Mouse (Mus musculus): ENCODE measurements around the gene Rps27rt. TPM values are rescaled to one million over a fixed set of nuclear protein-coding genes. Genes with fewer than 3 reads are reported as not detected.
"Not testable (repeated sequence)": the region's sequence is repeated elsewhere in the genome, so short reads cannot be mapped to it uniquely, and the experiment has no call there.

The Rps27rt gene
- 10 to 100 TPM in 1 of 2 experiments, 1 to 10 TPM in 1; 3.9 to 27.5 TPM for total RNA-seq (2021)

DNA sequence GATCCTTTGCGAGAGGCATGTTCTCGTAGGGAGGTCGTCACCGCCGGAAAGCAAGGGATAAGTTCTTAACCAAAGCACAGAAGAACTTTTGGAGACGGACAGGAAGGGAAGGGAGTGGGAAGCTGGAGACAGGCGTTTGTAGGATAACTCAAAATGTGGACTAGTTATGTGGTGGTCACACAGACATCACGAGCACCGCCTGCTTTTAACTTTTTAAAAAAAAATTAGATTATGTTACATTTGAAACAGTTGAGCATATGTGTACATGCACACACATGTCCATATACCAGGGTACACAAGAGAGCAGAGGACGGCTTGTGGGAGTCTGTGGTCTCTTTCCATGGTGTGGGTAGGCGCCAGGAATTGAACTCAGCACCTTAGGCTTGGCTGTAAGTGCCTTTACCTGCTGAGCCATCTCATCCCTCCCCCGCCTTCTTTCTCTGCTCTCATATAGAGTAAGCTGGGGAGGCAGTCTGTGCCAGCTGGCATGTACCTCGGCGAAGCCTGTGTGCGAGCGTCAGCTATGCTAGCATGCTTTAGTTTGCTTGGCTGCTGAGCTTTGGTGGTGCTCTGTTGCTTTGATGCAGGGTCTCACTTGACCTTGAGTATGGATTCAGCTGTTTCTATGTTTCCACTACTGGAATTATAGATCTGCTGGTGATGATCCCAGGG, at the start of gene Rps27rt:
Gene Rps27rt, minus strand, starts transcription at position 51 of the 672 bp plus-strand sequence.
- no peak for DNase-seq

DNA sequence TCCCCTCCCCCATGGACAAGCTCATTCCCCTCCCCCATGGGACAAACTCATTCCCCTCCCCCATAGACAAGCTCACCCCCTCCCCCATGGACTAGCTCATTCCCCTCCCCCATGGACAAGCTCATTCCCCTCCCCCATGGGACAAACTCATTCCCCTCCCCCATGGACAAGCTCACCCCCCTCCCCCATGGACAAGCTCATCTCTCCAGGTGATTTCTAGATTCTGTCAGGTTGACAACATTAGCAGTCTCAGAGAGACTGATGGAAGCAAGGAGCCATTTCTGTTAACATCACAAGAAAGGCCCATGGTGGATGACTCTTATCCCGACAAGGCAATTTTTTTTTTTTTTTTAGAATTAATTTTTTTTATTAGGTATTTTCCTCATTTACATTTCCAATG, 48.5 kb upstream of the Rps27rt start:
- not testable (repeated sequence) for DNase-seq

DNA sequence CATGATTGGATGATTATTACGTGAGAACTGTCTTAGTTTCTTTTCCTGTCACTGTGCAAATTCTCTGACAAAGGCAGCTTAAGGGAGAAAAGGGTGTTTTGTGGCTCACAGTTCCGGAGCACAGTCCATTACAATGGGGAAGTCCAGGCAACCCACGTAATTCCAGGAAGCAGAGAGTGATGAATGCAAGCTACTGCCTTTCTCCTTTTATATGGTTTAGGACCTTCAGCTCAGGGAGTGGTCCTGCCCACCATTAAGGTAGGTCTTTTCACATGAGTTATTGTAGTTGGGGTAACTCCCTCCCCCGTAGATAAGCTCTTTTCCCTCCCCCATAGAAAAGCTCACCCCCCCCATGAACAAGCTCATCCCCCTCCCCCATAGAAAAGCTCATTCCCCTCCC, 48.0 kb upstream of the Rps27rt start:
- DNase-seq, result no peak

DNA sequence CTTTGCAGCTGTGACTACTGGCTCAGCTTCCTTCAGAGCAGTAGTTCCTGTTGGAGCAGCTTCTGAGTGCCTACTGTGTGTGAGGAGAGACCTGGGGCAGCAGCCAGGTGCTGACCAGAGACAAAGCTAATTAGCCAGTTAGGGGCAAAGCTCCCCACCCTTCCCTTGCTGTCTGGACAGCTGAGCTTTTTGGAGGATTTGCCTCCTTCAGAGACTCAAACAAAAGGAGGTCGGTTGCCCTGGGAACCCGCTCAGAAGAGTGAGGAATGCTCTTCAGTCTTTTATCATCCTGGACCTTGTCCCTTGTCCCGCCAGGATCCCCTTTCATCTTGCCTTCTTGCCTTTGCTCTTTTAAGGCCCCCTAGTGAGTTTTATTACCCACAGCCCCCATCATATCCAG, 46.8 kb upstream of the Rps27rt start:
- no peak for DNase-seq

DNA sequence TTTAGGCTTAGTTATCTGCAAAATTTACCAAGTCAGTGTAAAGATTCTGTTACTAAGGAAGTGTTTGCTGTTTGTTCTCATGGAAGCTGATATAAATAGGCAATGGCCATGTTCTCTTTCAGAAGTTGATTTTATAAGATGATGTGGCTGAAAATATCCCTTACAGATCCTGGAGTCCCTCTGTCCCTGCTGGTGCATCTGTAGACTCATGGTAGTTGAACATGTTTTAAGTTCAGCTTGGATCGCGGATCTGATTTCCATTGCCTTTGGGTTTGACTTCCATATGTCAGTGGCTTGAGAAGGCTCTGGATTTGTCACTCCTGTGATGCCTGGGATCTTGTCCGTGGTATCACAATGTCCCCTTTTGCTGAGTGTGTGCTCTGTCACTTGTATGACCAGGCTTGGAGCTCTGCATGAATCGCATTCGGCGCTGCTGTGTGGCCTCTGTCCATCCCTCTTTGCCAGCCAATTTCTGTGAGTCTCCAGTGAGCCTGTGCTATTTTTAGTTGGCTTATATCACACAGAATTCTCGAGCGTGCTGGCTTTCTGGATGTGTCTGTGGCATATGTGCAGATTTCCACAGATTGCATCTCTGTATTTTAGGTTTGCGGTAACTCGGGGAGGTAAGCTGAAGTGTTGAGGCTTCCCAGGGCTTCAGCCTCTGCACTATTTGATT, 41.3 kb upstream of the Rps27rt start:
- peak; percentile 27 to 30 for DNase-seq

DNA sequence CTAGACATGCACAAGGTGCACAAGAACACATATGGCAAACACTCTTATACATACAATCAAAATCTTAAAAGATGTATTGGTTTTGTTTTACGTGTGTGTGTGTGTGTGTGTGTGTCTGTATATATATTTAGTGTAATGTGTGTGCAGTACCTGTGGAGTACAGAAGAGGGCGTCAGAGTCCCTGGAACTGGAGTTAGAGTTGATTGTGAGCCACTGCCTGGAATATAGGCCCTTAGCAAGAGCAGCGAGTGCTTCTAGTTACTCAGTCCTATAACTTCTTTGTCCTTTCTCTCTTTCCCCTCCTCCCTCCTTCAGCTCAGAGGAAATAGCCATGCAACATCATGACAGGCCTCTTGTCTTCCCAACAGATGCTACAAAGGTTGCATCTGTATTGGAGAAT, 40.6 kb upstream of the Rps27rt start:
- DNase-seq, result no peak

DNA sequence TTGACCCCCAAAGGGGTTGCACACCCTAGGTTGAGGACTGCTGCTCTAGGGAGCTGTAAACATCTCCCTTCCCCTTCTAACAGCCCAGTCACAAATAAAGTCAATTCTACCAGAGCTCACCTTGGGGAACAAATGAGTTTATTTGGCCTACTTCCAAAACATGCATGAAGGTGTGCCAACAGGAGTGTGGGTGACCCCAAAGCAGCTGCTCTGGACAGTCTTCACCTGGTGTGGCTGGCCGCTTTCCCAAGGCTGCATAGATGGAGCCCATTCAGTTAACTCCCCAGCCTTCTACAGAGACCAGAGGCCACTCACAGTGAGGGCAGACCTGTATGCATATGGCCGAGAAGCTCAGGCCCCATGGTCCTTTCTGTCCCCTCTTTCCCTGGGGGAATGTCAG, 38.9 kb upstream of the Rps27rt start:
- no peak for DNase-seq

DNA sequence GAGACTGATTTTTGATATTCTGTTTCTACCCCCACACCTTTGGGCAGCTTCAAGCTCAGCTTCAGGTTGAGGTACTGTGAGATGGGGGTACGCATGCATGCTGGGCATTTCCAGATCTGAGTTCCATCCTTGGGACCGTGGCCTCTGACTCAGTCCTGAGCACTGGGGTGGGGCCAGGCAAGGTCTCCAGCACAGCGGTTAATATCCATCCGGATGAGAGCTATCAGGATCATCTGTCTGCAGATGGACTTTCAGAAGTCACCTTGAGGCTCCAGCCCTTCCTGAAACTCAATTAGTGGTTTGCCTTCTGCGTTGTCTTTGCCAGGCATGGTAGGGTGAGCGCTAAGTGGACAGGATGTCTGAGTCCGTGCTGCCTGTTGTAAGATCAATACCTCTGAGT, 37.6 kb upstream of the Rps27rt start:
- DNase-seq, result no peak

DNA sequence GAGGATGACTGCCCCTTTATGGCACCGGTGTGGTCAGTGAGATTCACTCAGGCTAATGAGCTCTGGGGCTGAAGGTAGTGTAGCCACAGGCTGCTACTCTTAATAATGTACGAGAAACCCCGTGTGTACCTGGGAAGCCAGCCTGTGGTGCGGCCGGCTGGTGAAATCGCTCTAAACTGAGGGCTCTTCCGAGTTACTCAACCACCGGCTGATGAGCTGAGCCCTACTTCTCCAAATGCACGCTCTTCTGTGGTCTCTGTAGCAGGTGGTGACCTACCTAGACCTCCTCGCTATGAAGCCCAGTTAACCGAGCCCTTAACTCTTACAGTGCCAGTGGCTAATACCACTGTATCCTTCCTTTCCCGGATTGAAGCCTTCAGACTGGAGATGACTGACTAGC, 29.8 kb upstream of the Rps27rt start:
- no peak for DNase-seq

DNA sequence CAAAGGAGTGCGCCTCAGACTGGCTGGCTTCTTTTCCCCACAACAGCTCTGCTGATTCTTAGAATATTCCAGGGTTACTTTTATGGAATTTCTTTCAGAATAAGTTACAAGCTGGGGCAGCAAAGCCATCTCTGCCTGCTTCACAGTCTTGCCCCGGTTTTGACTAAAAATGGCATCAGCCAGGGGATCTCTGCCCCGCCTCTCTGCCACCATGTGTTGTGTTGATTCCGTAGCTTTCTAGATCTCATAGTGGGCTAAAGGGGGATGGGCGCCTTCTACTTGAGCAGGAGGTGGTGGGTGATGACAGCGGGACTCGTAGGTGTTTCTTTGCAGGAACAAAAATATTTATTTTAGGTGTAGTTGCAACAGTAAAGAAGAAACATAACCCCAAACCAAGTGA, 25.7 kb upstream of the Rps27rt start:
- DNase-seq, result no peak

DNA sequence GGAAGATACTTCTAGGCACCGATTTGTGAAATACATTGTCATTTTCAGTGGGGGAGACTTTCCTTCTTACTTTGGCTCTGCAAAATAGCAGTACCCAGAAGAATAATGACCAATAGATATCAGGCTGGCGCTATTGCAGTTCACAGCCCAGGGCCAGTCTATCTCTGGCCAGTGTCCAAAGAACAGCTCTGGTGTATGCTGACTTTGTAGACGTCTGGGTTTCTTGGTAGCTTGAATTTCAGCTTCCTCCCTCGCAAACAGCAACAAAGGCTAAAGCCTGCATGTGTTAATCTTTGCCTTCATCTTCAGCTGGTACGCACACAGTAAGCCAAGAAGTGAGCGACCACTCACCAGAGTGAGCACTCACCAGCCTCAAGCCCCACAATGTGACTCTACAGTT, 25.2 kb upstream of the Rps27rt start:
- DNase-seq, result no peak

DNA sequence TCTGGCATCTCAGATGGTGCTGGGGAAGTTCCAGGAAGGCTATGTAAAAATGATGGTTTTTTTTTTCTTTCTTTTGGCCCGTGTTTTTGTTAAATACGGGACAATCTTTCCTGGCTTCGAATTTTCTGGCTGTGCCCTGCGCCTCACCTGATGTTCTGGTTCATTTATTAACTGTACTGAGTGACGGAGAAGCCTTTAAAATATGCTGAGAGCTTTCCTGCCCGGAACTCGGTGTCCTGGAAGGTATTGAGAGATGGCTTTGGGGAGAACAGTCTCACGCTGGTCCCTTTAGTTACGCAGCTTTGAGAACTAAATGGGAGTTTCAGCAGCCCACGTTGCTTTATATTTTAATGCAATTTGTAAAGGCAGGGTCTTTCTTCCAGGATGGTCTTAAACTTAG, 22.9 kb upstream of the Rps27rt start:
- DNase-seq, result no peak

DNA sequence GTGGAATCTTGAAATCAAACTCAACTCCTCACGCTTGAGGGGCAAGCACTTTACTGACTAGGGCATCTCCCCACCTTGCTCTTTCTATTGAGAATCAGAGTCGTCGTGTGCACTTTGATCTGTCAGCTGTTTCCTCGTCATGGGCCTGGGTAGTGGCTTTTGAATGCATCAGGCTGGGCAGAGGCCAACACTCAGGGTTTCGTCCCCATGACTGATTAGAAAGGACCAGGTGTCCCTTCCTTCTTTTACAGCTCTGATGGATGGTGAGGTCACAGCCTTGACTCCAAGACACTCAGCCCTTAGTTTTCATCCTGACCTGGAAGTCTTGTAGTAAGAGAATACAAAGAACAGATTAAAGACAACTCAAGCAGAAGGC, 17.2 kb upstream of the Rps27rt start:
- DNase-seq, result no peak

DNA sequence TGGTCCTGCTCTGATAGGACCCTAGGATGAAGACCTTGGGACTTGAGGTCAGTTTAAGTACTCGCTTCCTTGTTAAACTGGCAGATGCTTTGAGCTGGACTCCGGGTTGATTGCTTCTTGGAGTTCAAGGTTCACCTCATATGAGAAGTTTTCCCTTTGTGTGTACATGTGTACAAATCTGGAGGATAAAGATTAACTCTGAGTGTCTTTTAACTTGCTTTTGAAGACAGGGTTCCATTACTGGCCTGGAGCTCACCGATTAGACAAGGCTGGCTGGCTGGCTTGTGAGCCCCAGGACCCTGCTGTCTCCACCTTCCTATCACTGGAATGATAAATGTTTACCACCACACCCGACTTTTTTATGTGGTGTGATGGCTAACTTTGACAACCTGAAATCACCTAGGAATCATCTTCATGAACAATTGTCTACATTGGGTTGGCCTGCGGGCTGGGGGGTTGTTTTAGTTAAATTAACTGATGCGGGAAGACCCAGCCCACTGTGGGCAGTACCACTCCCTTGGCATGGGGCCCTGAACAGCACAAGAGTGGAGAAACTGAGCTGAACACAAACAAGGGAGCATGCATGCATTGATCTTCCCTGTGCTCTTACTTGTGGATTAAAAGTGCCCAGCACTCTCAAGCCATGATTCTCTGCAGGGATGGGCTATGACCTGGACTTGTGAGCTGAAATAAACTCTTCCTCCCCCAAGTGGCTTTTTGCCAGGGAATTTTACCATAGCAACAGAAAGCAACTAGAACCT, 16.7 kb upstream of the Rps27rt start:
- DNase-seq, result no peak

DNA sequence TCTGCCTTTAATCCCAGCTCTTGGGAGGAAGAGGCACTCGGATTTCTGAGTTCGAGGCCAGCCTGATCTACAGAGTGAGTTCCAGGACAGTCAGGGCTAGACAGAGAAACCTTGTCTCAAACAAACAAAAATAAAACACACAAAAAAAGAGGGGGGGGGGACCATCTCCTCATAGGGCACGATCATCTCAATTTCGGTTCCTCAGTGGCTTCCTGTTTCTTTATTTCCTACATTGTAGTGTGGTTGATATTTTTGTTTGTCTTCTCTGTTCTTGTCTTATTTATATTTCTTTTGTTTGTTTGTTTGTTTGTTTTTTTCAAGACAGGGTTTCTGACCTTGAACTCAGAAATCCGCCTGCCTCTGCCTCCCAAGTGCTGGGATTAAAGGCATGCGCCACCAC, 13.9 kb upstream of the Rps27rt start:
- DNase-seq, result no peak

DNA sequence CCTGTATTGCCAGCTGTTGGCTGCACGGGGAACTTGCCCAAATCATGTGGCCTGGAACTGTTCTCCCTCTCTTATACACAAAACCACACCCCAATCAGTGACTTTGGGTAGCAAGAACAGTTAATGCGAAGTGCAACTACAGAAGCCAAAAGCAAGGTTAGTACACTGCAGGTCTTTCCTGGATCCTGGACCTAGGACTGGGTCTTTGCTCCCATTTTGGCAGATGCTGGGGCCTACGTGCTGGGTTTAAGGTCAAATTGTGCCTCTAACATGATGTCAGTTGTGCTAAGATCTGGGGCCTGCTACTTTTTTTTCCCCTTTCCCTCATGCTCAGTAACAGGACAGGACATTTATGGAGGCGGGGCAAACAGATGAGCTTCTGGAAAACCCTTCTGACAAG, 13.2 kb upstream of the Rps27rt start:
- DNase-seq, result no peak

DNA sequence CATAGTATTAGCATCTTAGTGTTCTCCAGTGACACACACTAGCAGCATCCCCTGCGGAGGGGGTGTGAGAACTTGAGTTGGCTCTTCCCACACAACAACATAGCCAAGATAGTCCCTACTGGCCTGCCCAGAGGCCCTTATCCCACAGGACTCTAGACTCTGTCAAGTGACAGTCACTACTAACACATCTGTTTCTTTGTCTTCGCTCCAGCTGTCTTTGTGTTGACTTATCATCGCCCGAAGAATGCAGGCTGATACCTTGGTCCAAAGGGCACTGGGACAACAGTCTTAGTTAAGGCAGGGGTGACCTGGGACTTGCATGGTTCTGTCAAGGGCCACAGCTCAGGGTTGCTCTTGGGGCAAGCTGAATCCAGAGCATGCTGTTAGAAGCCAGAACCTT, 12.7 kb upstream of the Rps27rt start:
- DNase-seq, result no peak

DNA sequence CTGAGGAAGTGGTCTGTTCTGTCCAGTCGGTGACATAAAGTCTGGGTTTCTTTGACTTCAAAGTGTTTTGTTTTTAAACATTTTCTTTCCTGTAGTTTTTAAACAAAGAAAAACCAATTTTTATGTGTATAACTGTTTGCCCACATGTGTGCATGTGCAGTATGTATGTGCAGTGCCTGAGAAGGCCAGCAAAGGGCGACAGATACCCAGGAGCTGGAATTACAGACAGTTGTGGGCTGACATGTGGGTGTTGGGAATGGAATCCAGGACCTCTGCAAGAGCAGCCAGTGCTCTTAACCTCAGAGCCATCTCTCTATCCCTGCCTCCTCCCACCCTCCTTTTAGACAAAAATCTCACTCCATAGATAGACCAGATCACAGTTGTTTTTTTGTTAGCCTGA, 10.0 kb upstream of the Rps27rt start:
- no peak for DNase-seq

DNA sequence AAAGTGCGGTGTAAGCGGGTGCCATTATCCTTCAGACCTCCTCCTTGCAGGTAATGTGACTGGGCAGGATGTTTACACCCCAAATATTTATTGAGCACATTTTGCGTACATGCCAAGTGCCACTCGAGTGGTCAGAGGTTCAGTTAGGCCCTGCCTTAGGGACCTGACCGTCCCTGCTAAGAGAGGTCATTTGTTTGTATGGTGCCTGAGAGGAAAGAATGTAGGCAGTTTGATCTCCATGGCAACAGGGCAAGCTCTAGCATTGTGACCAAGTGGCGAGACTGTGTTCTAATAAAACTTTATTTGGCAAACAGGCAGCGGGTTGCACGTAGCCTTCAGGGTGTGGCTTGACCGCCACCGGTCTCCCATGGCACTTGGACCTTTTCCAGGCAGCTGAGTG, 7.9 kb upstream of the Rps27rt start:
- DNase-seq, result no peak

DNA sequence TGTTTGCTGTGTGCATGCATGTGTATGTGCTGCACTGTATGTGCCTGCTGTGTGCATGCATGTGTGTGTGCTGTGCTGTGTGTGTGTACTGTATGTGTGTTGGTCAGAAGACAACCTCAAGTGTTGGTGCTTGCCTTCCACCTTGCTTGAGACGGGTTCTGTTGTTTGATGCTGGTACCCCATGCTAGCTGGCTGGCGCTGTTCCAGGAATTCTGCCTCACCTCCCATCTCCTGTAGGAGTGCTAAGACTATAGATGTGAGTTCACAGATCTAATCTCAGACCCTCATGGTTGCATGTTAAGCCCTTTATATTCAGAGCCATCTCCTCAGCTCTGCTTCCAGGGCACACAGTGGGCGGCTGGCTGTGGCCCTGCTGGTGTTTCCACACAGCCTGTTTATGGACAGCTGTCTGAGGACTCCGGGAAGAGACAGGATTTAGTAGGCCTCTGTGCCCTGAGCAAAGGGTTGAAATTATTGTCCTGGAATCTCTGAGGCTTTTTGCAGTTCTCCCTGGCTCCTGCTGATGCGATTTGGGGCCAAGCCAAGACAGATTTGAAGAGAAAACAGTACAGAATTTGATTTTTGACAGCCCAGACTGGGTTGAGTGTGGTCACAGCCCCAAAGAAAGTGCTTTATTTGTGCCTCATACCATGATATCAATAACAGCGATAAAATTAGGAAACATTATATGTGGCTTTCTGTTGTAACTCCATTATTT, 6.2 kb upstream of the Rps27rt start:
- DNase-seq, result no peak

DNA sequence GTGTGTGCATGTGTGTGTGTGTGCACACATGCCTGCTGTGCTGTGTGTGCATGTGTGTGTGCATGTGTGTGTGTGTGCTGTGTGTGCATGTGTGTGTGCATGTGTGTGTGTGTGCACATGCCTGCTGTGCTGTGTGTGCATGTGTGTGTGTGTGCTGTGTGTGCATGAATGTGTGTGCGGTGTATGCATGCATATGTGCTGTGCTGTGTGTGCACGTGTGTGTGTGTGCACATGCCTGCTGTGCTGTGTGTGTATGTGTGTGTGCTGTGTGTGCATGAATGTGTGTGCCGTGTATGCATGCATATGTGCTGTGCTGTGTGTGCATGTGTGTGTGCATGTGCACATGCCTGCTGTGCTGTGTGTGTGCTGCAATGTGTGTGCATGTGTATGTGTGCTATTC, 5.5 kb upstream of the Rps27rt start:
- no peak for DNase-seq

DNA sequence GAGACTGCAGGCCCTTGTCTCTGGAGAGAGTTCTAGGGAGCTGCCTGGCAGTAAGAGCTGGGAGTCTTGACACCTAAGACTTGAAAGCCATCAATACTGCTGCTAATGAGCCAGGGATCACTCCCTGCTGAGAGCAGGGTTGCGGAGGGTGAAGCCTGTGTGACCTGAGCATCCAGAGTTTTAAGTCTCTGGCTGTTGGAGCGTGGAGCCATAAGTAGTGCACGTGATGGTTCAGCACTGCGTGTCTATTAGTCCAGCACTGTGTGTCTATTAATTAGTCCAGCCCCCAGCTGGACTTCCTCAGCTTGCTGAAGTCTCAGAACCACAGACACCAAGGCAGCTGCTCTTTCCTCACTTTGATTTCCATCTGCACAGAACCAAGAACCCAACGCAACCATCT, 3.8 kb upstream of the Rps27rt start:
- DNase-seq, result no peak

DNA sequence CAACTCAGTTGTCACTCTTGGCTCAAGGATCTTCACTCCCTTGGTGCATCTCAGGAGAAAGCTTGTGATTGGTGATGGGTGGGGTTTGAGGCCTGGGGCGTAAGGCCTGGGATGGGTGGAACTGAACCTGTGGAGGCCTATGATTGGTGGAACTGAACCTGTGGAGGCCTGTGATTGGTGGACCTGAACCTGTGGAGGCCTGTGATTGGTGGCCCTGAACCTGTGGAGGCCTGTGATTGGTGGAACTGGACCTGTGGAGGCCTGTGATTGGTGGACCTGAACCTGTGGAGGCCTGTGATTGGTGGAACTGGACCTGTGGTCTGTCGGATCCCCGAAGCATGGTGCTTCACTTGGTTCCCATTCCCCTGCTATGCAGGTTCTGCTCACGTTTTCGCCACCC, 3.2 kb upstream of the Rps27rt start:
- DNase-seq, result no peak

Data from layer of hippocampus, postnatal 36 days (tissue).